Mouse (Mus musculus): ENCODE data around the gene Best3.
"Not testable (repeated sequence)": the region's sequence is repeated elsewhere in the genome, so short reads cannot be mapped to it uniquely, and the experiment has no call there.

Gene Best3

GRCm38 (mm10) chr10:117033785-117034184, 47.7 kb downstream of the Best3 start:
- peak; percentile 92 for DNase-seq

- peak; percentile 53 for DNase-seq
Observed at GRCm38 (mm10) chr10:117040355-117040754, 54.2 kb downstream of the Best3 start.

- no peak for DNase-seq
Observed at GRCm38 (mm10) chr10:117042295-117042694, 56.2 kb downstream of the Best3 start.

GRCm38 (mm10) chr10:117043497-117044166, 57.5 kb downstream of the Best3 start:
- not testable (repeated sequence) for DNase-seq

DNA sequence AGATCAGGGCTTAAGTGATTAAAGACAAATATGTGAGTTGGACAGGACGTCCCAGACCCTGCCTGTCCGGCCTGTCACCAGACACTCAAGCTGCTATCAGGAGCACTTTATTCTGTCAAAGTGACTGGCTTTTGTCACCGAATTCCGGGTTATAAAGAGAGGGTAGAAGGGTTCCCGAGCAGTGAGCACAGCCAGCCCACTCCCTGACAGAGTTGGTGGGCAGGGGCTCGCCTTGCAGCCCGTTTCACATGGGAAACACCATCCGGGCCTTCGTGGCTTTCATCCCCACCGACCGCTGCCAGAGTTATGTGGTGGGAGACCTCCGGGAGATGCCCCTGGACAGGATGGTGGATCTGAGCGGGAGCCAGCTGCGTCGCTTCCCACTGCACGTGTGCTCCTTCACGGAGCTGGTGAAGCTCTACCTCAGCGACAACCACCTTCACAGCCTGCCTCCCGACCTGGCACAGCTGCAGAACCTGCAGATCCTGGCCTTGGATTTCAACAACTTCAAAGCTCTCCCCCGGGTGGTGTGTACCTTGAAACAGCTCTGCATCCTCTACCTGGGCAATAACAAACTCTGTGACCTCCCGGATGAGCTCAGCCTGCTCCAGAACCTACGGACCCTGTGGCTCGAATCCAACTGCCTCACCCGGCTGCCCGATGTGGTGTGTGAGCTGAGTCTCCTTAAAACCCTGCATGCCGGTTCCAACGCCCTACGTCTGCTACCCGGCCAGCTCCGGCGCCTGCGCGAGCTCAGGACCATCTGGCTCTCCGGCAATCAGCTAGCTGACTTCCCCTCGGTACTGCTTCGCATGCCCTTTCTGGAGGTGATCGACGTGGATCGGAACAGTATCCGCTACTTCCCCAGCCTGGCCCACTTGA, 59.3 kb downstream of the Best3 start, which contains the start of gene Lrrc10:
Gene Lrrc10 (plus strand): TSS at position 167 of the 882 bp plus-strand sequence.
- DNase-seq: no peak

- no peak for DNase-seq
Observed at GRCm38 (mm10) chr10:117049253-117049652, 63.1 kb downstream of the Best3 start.

DNA sequence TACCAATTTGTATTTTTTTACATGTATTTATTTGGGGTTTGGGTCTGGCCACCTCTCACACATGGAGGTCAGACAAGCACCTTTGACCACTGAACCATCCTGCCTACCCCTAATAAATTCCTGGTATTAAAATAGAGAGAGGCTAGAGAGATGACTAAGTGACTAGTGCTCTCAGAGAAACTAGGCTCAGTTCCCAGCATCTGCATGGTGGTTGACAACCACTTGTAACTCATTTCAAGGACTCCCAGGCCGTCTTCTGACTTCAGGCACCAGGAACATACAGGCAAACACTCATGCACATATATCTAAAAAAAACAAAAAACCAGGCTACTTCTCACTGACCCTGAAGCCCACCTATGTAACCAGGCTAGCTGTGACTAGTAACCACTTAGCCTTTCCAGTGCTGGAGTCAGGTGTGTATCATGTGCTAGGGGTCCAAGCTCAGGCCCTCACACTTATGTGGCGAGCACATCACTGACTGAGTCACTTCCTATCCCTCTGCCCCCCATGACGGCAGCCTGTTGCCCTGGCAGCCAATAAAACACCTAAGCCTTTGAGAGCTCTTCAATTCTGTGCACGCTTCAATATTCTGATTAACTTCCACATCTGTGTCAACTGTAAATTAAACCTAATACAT, 64.0 kb downstream of the Best3 start:
- DNase-seq: no peak

- DNase-seq: no peak
Observed at GRCm38 (mm10) chr10:117055668-117056067, 69.6 kb downstream of the Best3 start.

DNA sequence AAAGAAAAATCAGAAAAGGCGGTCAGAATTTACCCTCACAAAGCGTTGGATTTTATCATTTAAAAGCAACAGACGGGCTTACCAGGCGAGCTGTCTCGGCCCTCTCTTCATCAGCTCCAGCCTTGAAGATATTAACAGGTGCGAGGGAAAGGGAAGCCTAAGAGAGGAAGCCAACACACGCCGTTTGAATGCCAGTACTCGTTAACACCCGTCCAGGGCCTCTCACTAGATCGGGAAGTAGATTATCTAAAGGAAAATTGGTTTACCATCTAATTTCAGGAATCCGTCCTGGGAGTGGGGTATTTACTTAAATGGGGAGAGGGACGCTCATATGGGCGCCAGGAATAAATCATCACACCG, 76.8 kb downstream of the Best3 start:
- DNase-seq: no peak

GRCm38 (mm10) chr10:117063254-117064021, 77.3 kb downstream of the Best3 start, which contains the start of gene Cct2:
TSS of gene Cct2 (minus strand) at chr10:117063814.
- DNase-seq: peak; percentile 96

- DNase-seq: no peak
Observed at GRCm38 (mm10) chr10:117064076-117064475, 78.0 kb downstream of the Best3 start.

- no peak for DNase-seq
Observed at GRCm38 (mm10) chr10:117069109-117069508, 83.0 kb downstream of the Best3 start.

DNA sequence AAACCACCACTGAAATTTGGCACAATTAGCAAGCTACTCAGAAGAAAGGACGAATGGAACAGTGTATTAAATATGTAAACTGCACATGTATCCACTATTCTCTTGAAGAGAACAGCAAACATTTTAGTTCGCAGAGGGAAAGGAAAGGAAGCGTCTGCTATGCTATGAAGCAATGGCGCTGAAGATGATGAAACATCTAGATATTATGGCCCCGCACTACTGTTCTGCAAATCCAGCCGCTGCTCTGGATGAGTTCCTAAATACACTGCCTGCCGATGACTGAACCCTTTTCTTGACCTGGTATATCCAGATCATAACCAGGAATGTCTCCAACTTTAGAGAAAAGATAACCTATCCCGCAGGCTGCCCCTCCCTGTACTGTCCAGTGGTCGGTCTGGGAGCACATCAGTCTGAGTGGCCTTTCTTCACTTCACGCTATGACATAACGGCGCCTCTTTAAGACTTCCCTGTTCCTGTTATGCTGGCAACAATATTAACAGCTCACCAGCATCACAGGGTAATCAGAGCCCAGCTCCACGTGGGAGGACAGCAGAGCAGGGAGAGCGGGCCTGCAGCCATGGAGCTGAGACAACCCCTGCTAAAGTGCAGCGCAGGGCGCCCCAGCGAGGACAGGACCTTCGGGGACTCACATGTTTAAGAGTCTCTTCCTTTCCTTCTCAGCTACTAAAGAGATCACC, 86.2 kb downstream of the Best3 start:
- no peak for DNase-seq

DNA sequence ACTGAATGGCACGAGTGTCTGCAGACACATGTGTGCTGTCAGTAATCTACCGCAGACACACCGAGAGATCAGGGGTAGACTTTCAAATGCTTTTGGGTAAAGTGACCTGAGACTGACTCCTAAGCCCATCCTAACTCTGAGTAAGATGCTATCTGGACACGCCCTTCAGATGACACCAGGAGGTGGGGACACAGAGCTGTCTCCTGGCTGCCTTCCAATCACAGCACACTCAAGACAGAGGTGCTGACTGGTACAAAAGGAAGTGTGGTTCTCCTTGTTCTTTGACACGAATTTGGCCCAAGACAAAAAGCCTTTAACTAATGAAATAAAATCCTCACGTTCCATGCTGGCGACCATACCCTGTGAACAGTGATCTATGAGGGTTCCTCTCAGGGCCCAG, 87.1 kb downstream of the Best3 start:
- no peak for DNase-seq

Measured in kidney, postnatal 10 days (tissue).